Comparison of ENCODE assay signal across 22 mouse cellular contexts in the genomic region with DNA sequence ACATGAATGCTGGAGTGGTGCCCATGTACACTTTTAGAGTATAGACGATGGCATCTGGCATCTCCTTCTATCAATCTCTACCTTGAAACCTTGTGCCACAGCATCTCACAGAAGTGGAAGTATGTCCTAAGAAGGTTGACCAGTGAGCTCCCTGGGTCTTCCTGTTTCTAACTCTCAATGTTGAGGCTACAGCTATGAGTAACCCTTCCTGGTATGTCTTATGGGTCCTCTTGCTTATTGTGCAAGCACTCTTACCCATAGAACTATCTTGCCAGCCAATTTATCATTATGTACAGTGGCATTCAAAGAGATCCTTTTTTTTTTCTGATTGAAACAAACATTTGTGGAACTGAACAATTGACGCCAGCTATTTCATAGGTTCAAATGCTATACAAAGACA.
DNase-seq lines count a peak whose midpoint lies in the region; ATAC-seq and TF ChIP-seq lines count a peak whose summit lies in the region.
"Had no signal": no experiment of that assay in that cellular context is flagged by ENCODE, and none has a peak within 500 bp of the region (broad histone marks: within the 10 kb centered on the region; RNA-seq: fewer than 3 reads in every experiment).

No protein-coding gene starts in this region.

- H3K27ac ChIP-seq in lung, postnatal 0 days (ENCODE audit: low read length), result no peak overlapping the region
- H3K27ac ChIP-seq: embryonic facial prominence, embryonic 13.5 days; forebrain, embryonic 12.5 days; gastrocnemius, adult 2 months; heart, embryonic 13.5 days; hindbrain, embryonic 15.5 days had no signal

- H3K27me3 ChIP-seq in lung, postnatal 0 days (replicated peaks; ENCODE audit: insufficient read depth, low read length), result no peaks in the 10 kb centered on the region
- H3K27me3 ChIP-seq: embryonic facial prominence, embryonic 13.5 days; forebrain, embryonic 12.5 days; heart, embryonic 13.5 days; hindbrain, embryonic 15.5 days had no signal

- H3K4me1 ChIP-seq in lung, postnatal 0 days (ENCODE audit: insufficient read depth, low read depth, low read length), result no peaks in the 10 kb centered on the region
- H3K4me1 ChIP-seq: embryonic facial prominence, embryonic 13.5 days; forebrain, embryonic 12.5 days; hindbrain, embryonic 15.5 days had no signal

- H3K9ac ChIP-seq in lung, postnatal 0 days (replicated peaks; ENCODE audit: low read depth), result no peak overlapping the region
- H3K9ac ChIP-seq: embryonic facial prominence, embryonic 13.5 days; forebrain, embryonic 12.5 days; heart, embryonic 13.5 days; hindbrain, embryonic 15.5 days had no signal

- no peak overlapping the region for H3K4me2 ChIP-seq in lung, postnatal 0 days (replicated peaks; ENCODE audit: low read depth, low read length)
- H3K4me2 ChIP-seq: embryonic facial prominence, embryonic 13.5 days; forebrain, embryonic 12.5 days; heart, embryonic 13.5 days; hindbrain, embryonic 15.5 days had no signal

- H3K4me3 ChIP-seq in lung, postnatal 0 days (ENCODE audit: low read depth, low read length), result no peak overlapping the region
- H3K4me3 ChIP-seq: embryonic facial prominence, embryonic 13.5 days; forebrain, embryonic 12.5 days; gastrocnemius, adult 2 months; heart, embryonic 13.5 days; hindbrain, embryonic 15.5 days had no signal

- ATAC-seq in lung, postnatal 0 days, result no peak
- ATAC-seq in common myeloid progenitor, adult 5-6 weeks (replicated peaks; ENCODE audit: low read depth, poor library complexity, severe bottlenecking), result peak; percentile 62
- ATAC-seq in monocyte, adult 5-6 weeks (replicated peaks; ENCODE audit: insufficient number of reproducible peaks, low FRiP score, low TSS enrichment, poor library complexity, severe bottlenecking), result peak; percentile 47
- ATAC-seq: CD4-positive, CD25-positive, alpha-beta regulatory T cell, adult 4 months; forebrain, embryonic 16.5 days had no signal

- TF ChIP-seq EP300 in lung, postnatal 0 days (IDR thresholded peaks at IDR 0.05), result no peak

- peak; percentile 22 for DNase-seq in lung, postnatal 0 days (ENCODE audit: low spot score)
- no peak for DNase-seq in lung, postnatal 14 days
- no peak for DNase-seq in adrenal gland, adult (ENCODE audit: inconsistent age in 2 of 2, low spot score in 1 of 2)
- no peak for DNase-seq in testis, postnatal 10 days (ENCODE audit: low spot score)
- no peak for DNase-seq in adrenal gland, postnatal 25 days
- DNase-seq: adrenal gland, postnatal 10 days; cerebellum, adult 11-12 months; cerebellum, adult 9-10 months; cerebellum, postnatal 25 days; gastrocnemius, adult 2 months; gastrocnemius, postnatal 25 days; heart, adult 11 months; heart, postnatal 36 days had no signal

- no peaks in the 10 kb centered on the region for H3K9me3 ChIP-seq in lung, postnatal 0 days (ENCODE audit: low read length)
- H3K9me3 ChIP-seq: embryonic facial prominence, embryonic 13.5 days; forebrain, embryonic 12.5 days; G1E; heart, embryonic 13.5 days; hindbrain, embryonic 15.5 days had no signal

- 87% methylated on average over 2 of the region's 2 CpGs for WGBS in lung, postnatal 0 days

- no peak for TF ChIP-seq CTCF in lung, postnatal 0 days (IDR thresholded peaks at IDR 0.05)

- H3K36me3 ChIP-seq in lung, postnatal 0 days (ENCODE audit: insufficient read depth, low read length), result no peaks in the 10 kb centered on the region
- H3K36me3 ChIP-seq: embryonic facial prominence, embryonic 13.5 days; forebrain, embryonic 12.5 days; G1E; heart, embryonic 13.5 days; hindbrain, embryonic 15.5 days had no signal
